Mouse (Mus musculus) effector memory CD4-positive, alpha-beta T cell, adult 7 months (primary cell): Measurements from ENCODE around the gene Gnb3. TPM values are rescaled to one million over a fixed set of nuclear protein-coding genes. Genes with fewer than 3 reads are reported as not detected.

ENCODE experiments used
- polyA plus RNA-seq: library from polyadenylated mRNA; unstranded; fragments of 100-300 nt; shearing (Covaris generic); gene quantifications from one replicate; pipeline ENCODE4 v1.2.1, GENCODE M21; 2017

The Gnb3 gene
- not detected for polyA plus RNA-seq

DNA sequence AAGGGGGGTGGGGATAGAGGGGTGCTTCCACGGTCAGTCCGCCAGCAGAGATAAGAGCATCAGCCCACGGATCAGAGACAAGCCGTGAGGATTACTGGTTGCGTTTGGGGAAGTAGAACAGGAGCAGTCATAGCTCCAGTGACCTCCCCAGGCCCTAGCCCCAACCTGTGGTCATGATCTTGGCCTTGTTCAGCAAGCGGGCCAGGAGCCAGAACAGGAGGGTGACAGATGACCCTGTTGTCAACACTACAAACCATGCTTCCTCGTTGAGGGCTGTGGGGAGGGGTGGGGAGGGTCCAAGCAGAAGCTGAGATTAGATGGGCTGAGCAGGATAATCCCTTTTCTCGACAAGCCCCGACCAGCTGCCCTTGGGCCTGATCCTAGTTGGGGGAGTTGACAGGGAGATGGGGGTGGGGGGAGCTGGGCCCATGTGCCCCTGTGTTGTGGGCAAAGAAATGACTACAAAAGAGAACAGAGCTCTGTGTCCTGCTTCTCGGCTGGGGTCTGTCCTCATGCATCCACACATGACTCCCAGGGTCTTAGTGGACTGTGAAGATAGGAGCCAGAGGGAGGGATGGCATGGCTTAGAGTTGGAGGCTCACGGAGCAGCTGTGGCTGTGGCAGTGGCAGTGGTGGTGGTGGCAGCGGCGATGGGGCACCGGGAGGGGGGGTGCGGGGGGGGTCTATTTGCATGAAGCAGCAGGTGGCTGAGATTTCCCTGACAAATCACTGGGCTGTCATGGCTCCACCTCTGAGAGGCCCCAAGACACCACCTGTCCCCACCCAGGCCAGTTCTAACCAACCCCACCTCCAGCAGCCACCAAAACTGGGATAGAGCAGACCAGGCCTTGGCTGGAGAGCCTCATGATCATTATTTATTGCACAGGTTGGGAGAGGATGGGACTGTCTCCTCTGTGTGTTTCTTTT is at the start of gene Gnb3:
TSS of gene Gnb3 (minus strand) at position 35 of the 927 bp plus-strand sequence.

DNA sequence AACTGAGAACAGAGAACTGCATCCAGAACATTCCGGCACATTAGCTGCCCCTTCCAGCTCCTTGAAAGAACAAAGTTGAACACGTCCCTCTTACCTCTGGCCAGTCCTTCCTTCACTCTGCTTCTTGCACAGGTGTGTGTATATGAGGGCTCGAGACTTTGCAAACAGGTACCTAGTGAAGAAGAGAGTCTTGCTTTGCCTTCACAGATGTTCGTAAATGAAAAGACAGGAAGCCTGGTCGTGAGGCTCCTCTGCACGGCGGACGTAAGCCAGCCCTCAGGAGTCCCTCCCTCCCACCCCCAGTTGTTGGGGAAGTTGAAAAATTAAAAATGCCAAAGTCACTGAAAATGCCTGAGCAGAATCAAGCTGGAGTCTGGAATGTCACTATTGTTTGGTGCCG is 47.9 kb upstream of the Gnb3 start, which contains the start of gene Cd4:
TSS of gene Cd4 (minus strand) at position 236 of the 400 bp plus-strand sequence.

DNA sequence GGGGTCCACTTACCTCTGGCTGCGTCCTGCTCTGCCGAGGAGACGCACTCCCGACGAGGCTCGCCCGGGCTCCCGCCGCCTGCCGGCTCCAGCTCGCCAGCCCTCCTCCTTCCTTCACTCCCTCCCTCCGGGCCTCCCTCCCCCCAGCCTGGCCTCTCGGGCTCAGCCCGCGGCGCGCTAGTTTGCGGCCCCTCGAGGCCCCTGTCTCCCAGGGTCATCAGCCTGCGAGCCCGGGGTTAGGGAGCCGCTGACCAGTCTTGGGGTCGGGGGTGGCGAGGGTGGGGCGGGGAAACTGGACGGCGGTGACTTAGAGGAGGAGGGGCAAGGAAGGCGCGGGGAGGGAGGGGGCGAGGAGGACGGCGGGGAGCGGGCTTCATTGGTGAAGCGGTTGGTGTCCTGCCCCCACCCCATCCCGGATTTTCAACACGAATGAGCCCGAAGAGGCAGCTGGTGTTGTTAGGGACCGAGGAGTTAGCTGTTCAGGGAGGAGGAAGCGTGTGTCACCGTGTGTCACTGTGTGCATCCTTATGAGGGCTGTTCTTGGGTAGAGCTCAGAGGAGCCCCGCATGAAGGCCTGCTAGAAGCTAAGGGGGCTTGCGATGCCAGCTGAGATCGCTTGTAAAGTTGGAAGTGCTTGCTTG is 23.7 kb upstream of the Gnb3 start, which contains the start of gene Gpr162:
TSS of gene Gpr162 (minus strand) at position 326 of the 641 bp plus-strand sequence.

DNA sequence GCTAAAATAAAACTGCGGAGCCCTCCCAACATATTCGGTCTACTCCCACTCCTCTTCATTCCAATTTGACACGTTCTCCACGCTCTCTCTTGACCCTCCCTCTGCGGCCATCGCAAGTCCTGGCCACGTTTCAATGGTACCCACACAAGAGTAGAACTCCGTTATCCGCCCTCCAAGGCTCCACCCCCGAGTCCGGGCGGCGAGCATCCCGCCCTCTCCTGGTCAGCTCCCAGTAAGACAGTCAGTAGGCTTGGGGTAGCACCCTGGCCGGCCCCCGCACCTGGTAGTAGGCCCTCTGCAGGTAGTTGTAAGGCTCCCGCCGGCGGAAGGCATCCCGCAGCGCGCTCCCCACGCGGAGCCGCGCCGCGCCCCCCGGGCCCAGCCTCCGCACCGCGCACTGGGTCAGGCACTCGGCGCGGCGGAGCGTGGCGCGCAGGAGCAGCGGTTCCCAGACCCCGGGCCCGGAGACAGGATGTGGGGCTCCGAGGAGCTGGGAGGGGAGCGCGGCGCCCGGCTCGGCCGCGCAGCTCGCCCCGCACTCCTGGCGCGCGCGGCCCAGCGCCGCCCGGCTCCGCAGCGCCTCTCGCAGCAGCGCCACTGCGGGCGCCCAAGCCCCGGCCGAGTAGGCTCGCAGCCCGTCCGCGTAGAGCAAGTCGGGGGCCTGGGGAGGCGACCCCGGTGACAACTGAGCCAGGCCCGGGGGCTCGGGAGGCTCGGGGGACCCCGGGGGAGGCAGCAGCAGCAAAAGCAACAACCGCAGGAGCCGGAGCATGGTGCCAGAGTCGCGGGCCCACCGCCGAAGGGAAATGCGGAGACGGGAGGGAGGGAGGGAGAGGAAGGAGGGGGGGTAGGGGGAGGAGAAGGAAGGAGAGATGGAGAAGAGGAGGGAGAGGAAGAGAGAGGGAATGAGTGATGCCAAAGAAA is 17.1 kb upstream of the Gnb3 start, which contains the start of gene P3h3:
TSS of gene P3h3 (minus strand) at position 837 of the 924 bp plus-strand sequence.

DNA sequence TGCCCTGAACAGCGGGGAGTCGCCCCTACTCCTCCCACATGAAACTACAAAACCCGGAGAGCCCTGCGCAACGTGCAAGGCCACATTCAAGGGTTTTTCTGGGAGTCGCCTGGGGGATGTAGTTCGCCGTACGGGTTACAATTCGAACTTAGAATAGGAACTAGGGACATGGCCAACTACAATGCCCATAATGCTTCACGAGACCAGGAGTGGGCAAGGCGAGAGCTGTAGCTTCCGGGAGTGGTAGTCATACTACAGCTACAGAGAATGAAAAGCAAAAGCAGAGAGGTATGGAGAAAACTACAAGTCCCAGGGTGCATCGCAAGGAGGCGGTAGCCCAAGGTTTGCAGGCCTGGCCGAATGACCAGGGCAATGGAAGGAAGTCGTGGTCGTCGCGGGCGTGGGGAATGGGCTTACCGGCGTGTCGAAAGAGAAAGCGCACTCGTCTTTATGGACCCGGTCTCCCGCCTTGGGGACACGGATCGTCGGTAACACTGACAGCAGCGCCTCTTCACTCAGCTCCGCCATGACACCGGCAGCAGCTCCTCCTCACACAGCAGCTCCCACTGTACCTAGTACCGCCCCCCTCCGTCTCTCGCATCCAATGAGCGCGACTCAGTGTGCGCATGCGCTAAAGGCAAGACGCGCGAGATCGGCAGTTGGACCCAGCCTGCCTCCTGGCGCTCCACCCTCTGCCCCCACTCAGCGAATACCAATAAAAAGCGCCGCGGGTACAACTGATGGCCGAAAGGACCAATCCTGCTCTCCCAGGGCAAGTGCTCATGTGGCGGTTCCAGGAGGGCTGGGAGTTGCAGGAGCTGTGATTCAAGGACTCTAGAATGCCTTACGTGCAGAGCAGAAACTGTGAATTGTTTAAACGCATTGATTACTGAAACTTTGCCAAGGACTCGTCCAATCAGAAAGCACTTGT is 10.9 kb downstream of the Gnb3 start, which contains the start of the genes Usp5 and Cdca3:
TSS of gene Usp5 (minus strand) at position 617 of the 931 bp plus-strand sequence.
TSS of gene Cdca3 (plus strand) at position 680 of the 931 bp plus-strand sequence.

DNA sequence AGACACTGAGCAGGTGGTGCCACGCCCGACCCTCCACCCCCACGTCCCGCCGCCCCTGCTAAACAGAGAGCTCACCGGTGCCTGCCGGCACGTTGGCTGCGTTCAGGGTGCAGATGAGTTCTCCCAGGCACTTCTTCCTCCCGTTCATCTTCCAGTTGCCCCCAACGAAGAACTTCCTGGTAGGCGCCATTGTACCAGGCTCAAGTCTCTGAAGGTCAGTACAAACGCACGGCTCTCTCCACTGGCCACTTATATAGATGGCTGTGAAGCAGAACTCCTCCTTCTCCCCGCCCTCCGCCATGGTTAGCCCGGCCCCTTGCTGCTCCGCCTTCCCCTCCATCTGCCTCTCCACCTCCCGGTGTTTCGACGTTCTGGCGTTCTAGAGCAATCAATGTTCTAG is 26.1 kb downstream of the Gnb3 start, which contains the start of gene Tpi1:
TSS of gene Tpi1 (minus strand) at position 364 of the 400 bp plus-strand sequence.

DNA sequence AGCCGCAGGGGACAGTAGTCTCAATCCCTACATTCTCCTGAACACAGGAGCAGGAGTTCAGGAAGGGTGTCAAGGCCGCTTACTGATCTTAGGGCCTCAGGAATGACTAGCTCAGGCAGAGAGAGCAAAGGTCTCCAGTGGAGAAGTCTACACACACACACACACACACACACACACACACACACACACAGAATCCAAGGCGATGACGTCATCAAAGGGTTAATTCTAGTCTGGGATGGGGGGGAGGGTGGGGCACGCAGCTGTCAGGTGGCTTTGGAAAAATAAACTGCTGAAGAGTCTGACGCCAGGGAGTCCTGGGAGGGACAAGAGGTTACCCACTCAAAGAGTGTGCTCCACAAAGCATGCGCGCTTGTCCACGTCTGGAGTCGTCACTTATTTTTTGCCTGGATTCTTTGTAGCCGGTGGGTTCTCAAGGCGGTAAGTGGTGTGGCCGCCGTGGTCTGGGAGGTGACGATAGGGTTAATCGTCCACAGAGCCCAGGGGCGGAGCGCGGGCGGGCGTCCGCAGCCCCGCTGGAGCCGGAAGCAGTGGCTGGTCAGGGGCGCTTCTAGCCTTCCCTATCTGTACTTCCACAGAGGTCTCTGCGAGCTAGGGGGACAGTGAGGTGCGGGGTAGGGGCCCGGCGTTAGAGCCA is 31.6 kb downstream of the Gnb3 start, which contains the start of gene Spsb2:
TSS of gene Spsb2 (plus strand) at position 304 of the 655 bp plus-strand sequence.

Other genes starting within 250 kb of the Gnb3 start
- not detected for gene C1s2, start 204.2 kb downstream of the Gnb3 start, polyA plus RNA-seq
- 24.7 TPM for gene Lpcat3, start 177.2 kb downstream of the Gnb3 start, polyA plus RNA-seq
- 304 TPM for gene Emg1, start 128.1 kb downstream of the Gnb3 start, polyA plus RNA-seq
- 134 TPM for gene Phb2, start 127.9 kb downstream of the Gnb3 start, polyA plus RNA-seq
- 292 TPM for gene Ptpn6, start 101.6 kb downstream of the Gnb3 start, polyA plus RNA-seq
- gene Grcc10, start 98.9 kb downstream of the Gnb3 start, polyA plus RNA-seq: 328 TPM
- not detected for gene Gm45234, start 84.3 kb downstream of the Gnb3 start, polyA plus RNA-seq
- 15.0 TPM for gene Atn1, start 83.8 kb downstream of the Gnb3 start, polyA plus RNA-seq
- 2.6 TPM for gene Eno2, start 70.6 kb downstream of the Gnb3 start, polyA plus RNA-seq
- gene Lrrc23, start 60.5 kb downstream of the Gnb3 start, polyA plus RNA-seq: 6.4 TPM
- 1.8 TPM for gene Spsb2, start 31.6 kb downstream of the Gnb3 start, polyA plus RNA-seq
- 98.4 TPM for gene Tpi1, start 26.0 kb downstream of the Gnb3 start, polyA plus RNA-seq
- gene Usp5, start 10.8 kb downstream of the Gnb3 start, polyA plus RNA-seq: 69.2 TPM
- 3.2 TPM for gene Cdca3, start 10.7 kb downstream of the Gnb3 start, polyA plus RNA-seq
- gene P3h3, start 17.5 kb upstream of the Gnb3 start, polyA plus RNA-seq: not detected
- gene Gpr162, start 23.7 kb upstream of the Gnb3 start, polyA plus RNA-seq: not detected
- gene Cd4, start 47.9 kb upstream of the Gnb3 start, polyA plus RNA-seq: 584 TPM
- not detected for gene Lag3, start 71.4 kb upstream of the Gnb3 start, polyA plus RNA-seq
- 4.5 TPM for gene Ptms, start 79.8 kb upstream of the Gnb3 start, polyA plus RNA-seq
- gene Mlf2, start 91.1 kb upstream of the Gnb3 start, polyA plus RNA-seq: 126 TPM
- 38.9 TPM for gene Cops7a, start 125.3 kb upstream of the Gnb3 start, polyA plus RNA-seq
- not detected for gene Pianp, start 156.4 kb upstream of the Gnb3 start, polyA plus RNA-seq
- gene Zfp384, start 168.9 kb upstream of the Gnb3 start, polyA plus RNA-seq: 55.9 TPM
- 49.3 TPM for gene Ing4, start 199.5 kb upstream of the Gnb3 start, polyA plus RNA-seq
- gene Acrbp, start 209.4 kb upstream of the Gnb3 start, polyA plus RNA-seq: 7.8 TPM
- gene Lpar5, start 227.6 kb upstream of the Gnb3 start, polyA plus RNA-seq: 7.1 TPM